Mouse (Mus musculus): Measurements from ENCODE around the gene Gucy1b2. TPM values are rescaled to one million over a fixed set of nuclear protein-coding genes. Genes with fewer than 3 reads are reported as not detected.

Gene Gucy1b2
- total RNA-seq, 2 experiments from 2014 or later, result 0.39 to 0.55 TPM

GRCm38 (mm10) chr14:62383786-62384299 lies 72.2 kb downstream of the Gucy1b2 start:
- intact Hi-C loops (cut with DNase I), result no loop called here
- DNase-seq (ENCODE audit: extremely low spot score in 1 of 2, low spot score in 2 of 2), result no peak

- DNase-seq (ENCODE audit: extremely low spot score in 1 of 2, low spot score in 2 of 2), result no peak
- intact Hi-C loops (cut with DNase I), result no loop called here
These were observed 73.0 kb downstream of the Gucy1b2 start for GRCm38 (mm10) chr14:62383109-62383508.

GRCm38 (mm10) chr14:62380606-62381005 lies 75.5 kb downstream of the Gucy1b2 start:
- DNase-seq (ENCODE audit: extremely low spot score in 1 of 2, low spot score in 2 of 2), result no peak
- intact Hi-C loops (cut with DNase I), result no loop called here

- DNase-seq (ENCODE audit: extremely low spot score in 1 of 2, low spot score in 2 of 2), result no peak
- intact Hi-C loops (cut with DNase I), result no loop called here
These were observed 76.7 kb downstream of the Gucy1b2 start for GRCm38 (mm10) chr14:62379391-62379790.

- no peak for DNase-seq (ENCODE audit: extremely low spot score in 1 of 2, low spot score in 2 of 2)
- intact Hi-C loops (cut with DNase I), result no loop called here
These were observed 80.0 kb downstream of the Gucy1b2 start for GRCm38 (mm10) chr14:62376115-62376514.

GRCm38 (mm10) chr14:62375694-62376093 lies 80.4 kb downstream of the Gucy1b2 start:
- intact Hi-C loops (cut with DNase I), result no loop called here
- no peak for DNase-seq (ENCODE audit: extremely low spot score in 1 of 2, low spot score in 2 of 2)

- intact Hi-C loops (cut with DNase I), result no loop called here
- DNase-seq (ENCODE audit: extremely low spot score in 1 of 2, low spot score in 2 of 2), result no peak
These were observed 82.1 kb downstream of the Gucy1b2 start for GRCm38 (mm10) chr14:62374001-62374400.

GRCm38 (mm10) chr14:62370819-62371218 lies 85.3 kb downstream of the Gucy1b2 start:
- DNase-seq (ENCODE audit: extremely low spot score in 1 of 2, low spot score in 2 of 2), result no peak
- intact Hi-C loops (cut with DNase I), result no loop called here

GRCm38 (mm10) chr14:62363774-62364173 lies 92.3 kb downstream of the Gucy1b2 start:
- DNase-seq (ENCODE audit: extremely low spot score in 1 of 2, low spot score in 2 of 2), result no peak
- intact Hi-C loops (cut with DNase I), result no loop called here

- DNase-seq (ENCODE audit: extremely low spot score in 1 of 2, low spot score in 2 of 2), result no peak
These were observed 94.7 kb downstream of the Gucy1b2 start for GRCm38 (mm10) chr14:62361263-62361980.

GRCm38 (mm10) chr14:62355201-62355600 lies 100.9 kb downstream of the Gucy1b2 start:
- intact Hi-C loops (cut with DNase I), result no loop called here
- DNase-seq (ENCODE audit: extremely low spot score in 1 of 2, low spot score in 2 of 2), result no peak

More at GRCm38 (mm10) chr14:62361263-62361980, 94.7 kb downstream of the Gucy1b2 start:
- intact Hi-C loops (cut with DNase I), result no loop called here

GRCm38 (mm10) chr14:62353793-62354192 lies 102.3 kb downstream of the Gucy1b2 start:
- no peak for DNase-seq (ENCODE audit: extremely low spot score in 1 of 2, low spot score in 2 of 2)

GRCm38 (mm10) chr14:62353372-62353771 lies 102.7 kb downstream of the Gucy1b2 start:
- DNase-seq (ENCODE audit: extremely low spot score in 1 of 2, low spot score in 2 of 2), result no peak
- intact Hi-C loops (cut with DNase I), result no loop called here

More at GRCm38 (mm10) chr14:62353793-62354192, 102.3 kb downstream of the Gucy1b2 start:
- intact Hi-C loops (cut with DNase I), result no loop called here

GRCm38 (mm10) chr14:62350890-62351289 lies 105.2 kb downstream of the Gucy1b2 start:
- DNase-seq (ENCODE audit: extremely low spot score in 1 of 2, low spot score in 2 of 2), result no peak
- intact Hi-C loops (cut with DNase I), result no loop called here

GRCm38 (mm10) chr14:62350186-62350585 lies 105.9 kb downstream of the Gucy1b2 start:
- intact Hi-C loops (cut with DNase I), result no loop called here
- DNase-seq (ENCODE audit: extremely low spot score in 1 of 2, low spot score in 2 of 2), result no peak

GRCm38 (mm10) chr14:62349786-62350185 lies 106.3 kb downstream of the Gucy1b2 start:
- intact Hi-C loops (cut with DNase I), result no loop called here
- DNase-seq (ENCODE audit: extremely low spot score in 1 of 2, low spot score in 2 of 2), result no peak

- no peak for DNase-seq (ENCODE audit: extremely low spot score in 1 of 2, low spot score in 2 of 2)
- intact Hi-C loops (cut with DNase I), result no loop called here
These were observed 109.0 kb downstream of the Gucy1b2 start for GRCm38 (mm10) chr14:62347103-62347502.

GRCm38 (mm10) chr14:62346570-62346969 lies 109.5 kb downstream of the Gucy1b2 start:
- DNase-seq (ENCODE audit: extremely low spot score in 1 of 2, low spot score in 2 of 2), result no peak
- intact Hi-C loops (cut with DNase I), result no loop called here

Measured in left cerebral cortex, postnatal 10 days (tissue).